Mouse (Mus musculus) bone marrow macrophage, adult 2 months (primary cell): ENCODE measurements at regions not wholly inside any gene's neighbourhood (a gene's known extent, or its start where the extent isn't known, plus 50 kb on each side); places are given as distances from the start of the nearest gene placed in this dataset.

Experiments
- H3K27ac ChIP-seq: 2 replicates; pipeline ENCODE4 v1.5.1; 2012; ENCODE audit warnings: low read depth, low read length; ENCODE audit not compliant: insufficient read depth
- H3K4me1 ChIP-seq: 2 replicates; pipeline ENCODE4 v1.6.1; 2012; ENCODE audit warnings: low read length; ENCODE audit not compliant: control insufficient read depth, insufficient read depth
- H3K4me3 ChIP-seq: 2 replicates; pipeline ENCODE4 v1.5.1; 2012; ENCODE audit warnings: mild to moderate bottlenecking, low read length, moderate library complexity; ENCODE audit not compliant: insufficient read depth
- CTCF ChIP-seq: IDR thresholded peaks from 2 replicates; pipeline ENCODE4 v1.5.1; 2012; ENCODE audit warnings: low read depth, mild to moderate bottlenecking, low read length, moderate library complexity
- POLR2A ChIP-seq: IDR thresholded peaks from 2 replicates; pipeline ENCODE4 v1.6.1; 2012; ENCODE audit warnings: mild to moderate bottlenecking, low read depth, low read length, borderline replicate concordance

DNA sequence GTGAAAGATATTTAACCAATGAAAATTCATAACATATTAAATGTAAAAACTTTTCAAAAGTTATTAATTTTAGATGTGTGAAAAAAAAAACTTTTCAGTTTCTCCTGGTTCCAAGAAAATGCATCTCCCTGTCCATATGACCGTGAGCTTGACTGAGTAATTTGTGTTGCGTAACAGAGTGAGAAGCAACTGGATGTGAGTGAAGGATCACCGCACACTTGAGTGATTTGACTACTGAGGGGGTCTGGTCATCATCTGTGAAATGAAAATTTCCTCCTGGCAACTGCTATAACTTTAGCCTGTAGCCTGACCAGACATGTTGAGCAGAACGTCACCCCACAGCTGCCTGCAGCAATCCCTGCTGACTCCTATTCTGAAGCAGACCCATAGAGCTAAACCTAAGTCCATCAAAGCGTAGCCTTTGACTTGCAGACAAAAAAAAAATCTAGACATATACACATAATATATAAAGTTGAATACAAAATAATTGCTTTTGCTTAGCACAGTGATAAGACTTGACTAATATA is 461.2 kb downstream of the Brinp3 start:
- no peak overlapping the region for H3K4me3 ChIP-seq
- peaks cover 6% of the 10 kb centered on the region for H3K4me1 ChIP-seq
- TF ChIP-seq CTCF, result no peak
- TF ChIP-seq POLR2A, result no peak
- no peak overlapping the region for H3K27ac ChIP-seq

DNA sequence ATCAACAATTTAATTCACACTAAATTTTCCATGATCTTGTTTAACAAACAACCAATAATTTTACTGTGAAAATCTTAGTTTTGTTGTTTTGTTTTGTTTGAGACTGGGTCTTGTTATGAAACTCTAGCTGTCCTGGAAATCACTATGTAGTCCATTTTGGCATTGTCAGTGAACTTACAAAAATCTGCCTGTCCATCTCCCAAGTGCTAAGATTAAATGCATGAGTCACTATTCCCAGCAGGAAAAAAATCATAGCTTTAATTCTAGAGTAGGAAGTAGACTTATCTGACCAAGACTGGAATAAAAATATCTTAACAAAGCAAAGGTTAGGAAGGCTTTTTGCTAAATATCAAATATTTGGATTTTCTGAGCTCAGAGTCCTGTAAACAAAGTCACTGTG is 461.8 kb downstream of the Brinp3 start:
- no peak for TF ChIP-seq CTCF
- no peak for TF ChIP-seq POLR2A
- no peak overlapping the region for H3K27ac ChIP-seq
- H3K4me3 ChIP-seq, result no peak overlapping the region
- H3K4me1 ChIP-seq, result peaks cover 6% of the 10 kb centered on the region

DNA sequence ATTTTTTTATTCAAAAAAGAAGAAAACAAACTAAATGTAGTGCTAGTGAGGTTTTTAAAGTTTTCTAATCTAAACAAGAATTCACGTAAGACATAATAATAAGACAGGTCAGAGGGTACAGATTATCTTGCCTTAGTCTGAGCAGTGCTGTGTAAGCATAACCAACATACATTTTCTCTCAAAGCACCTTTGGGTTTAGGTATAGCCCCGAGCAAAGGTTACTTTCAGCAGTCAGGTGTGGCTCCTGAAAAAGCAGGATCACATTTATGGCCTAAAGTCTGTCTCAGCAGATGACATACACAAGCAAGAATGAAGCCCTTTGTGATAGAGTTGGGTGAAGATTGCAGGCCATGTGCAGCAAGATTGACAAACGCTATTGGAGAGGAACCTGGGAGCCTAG is 465.9 kb downstream of the Brinp3 start:
- no peak overlapping the region for H3K27ac ChIP-seq
- H3K4me3 ChIP-seq, result no peak overlapping the region
- peaks cover 6% of the 10 kb centered on the region for H3K4me1 ChIP-seq
- no peak for TF ChIP-seq POLR2A
- no peak for TF ChIP-seq CTCF

DNA sequence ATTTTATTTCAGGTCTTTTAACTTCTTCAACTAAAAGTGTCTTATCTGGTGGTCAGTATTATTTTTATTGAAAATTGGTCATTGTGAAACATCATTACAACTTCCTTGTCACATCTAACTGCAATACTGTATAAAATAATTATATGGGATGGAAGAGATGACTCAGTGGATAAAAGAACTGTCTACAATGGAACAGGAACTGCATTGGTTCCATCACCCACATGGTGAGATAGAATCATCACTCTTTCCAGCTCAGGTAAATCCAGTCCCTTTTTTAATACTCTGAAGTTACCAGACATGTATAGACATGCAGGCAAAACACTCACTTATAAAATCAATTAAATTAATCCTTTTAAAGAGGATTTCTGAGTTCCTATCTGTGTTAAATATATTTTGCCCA is 473.0 kb downstream of the Brinp3 start:
- Histone ChIP-seq H3K4me1 (no peaks in the 10 kb centered on the region), H3K4me3 (no peak overlapping the region), H3K27ac (peak overlapping the region; percentile 77)
- TF ChIP-seq CTCF (no peak), POLR2A (no peak)

DNA sequence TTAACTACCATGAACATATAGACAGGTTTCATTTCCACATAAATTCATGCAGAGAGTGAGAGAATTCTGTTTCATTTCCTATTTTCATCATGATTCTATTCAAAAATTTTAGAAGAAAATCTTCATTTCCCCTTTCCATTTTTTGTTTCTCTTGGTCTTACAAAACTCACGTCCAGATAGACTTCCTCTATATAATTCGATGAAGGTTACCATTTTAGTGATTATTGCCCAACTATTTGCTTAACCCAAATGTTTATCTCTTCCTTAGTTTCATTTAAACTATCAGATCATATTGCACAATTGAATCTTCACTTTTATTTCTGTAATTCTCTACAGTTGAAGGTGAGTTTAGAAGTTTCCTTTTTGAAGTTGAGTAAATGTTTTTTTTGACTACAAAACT is 473.4 kb downstream of the Brinp3 start:
- Histone ChIP-seq H3K27ac (no peak overlapping the region), H3K4me1 (no peaks in the 10 kb centered on the region), H3K4me3 (no peak overlapping the region)
- TF ChIP-seq POLR2A, result no peak
- TF ChIP-seq CTCF, result no peak

DNA sequence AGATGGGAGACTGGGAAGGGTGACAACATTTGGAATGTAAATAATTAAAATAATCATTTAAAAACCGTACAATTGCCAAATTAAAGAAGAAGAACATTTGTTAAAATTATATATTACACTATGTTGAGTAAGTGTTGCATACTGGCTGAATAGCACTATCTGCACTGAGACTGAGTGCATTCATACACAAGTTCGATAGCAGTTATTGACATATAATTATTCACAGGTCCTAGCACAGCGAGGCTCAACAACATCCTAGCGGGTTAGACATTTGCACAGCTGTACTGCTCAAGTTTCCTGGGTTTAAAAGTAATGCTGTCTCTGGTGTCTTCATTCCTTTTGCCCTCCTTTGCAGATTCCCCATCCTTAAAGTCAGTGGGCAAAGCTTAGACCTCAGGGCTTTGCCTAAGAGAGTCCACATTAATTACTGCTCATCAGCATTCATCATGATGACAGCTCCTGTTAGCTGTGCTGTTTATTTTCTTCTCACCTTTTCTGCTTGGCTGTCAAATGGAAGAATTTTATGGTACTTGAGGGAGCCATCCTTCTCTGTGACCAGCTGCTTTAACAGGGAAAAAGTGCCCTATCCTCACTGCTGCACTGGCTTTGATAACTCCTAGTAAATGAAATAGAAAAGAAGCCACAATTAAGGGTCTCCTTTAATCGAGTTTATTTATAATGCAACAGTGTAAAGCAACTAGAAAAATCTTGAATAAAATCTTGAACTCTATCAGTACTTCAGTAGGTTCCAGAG is 489.1 kb downstream of the Brinp3 start:
- Histone ChIP-seq H3K4me1 (no peaks in the 10 kb centered on the region), H3K4me3 (no peak overlapping the region), H3K27ac (no peak overlapping the region)
- TF ChIP-seq CTCF (no peak), POLR2A (no peak)

DNA sequence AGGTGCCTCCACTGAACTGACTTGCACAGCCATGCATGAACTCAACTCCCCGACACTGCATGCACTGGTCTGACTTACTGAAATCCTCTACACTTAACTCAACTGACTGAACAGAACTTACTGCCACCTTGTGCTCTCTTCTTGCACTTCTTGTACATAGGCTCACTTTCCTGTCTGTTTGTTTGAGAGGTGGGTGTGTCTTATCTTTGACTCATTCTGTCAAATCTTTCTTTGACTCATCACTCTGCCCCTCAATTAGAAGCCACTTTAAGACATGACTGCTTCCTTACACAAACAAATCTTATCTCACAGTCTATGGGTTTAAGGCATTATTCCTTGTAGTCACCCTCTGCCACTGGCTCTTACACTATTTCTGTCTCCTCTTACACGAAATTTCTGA is 505.5 kb downstream of the Brinp3 start:
- H3K27ac ChIP-seq, result no peak overlapping the region
- TF ChIP-seq POLR2A (no peak), CTCF (no peak)
- no peak overlapping the region for H3K4me3 ChIP-seq
- H3K4me1 ChIP-seq, result no peaks in the 10 kb centered on the region

DNA sequence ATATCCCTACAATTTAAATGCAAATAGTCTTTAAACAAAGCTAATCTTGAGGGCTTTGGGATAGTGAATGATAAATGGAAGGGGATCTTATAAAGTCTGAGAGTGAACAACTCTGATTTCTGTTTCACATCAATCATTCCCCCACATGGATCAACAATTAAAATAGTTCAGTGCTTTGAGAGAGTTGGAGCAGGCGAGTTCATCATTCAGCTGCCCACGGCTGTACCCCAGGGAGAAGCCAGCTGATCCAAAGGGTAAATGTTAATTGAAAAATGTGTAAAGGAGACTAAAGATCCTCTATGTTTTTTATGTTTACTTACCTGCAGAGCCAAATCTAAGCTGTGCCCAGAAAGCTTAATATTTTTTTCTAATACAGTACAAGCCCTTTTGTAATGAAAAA is 553.2 kb downstream of the Brinp3 start:
- no peak for TF ChIP-seq POLR2A
- no peak for TF ChIP-seq CTCF
- Histone ChIP-seq H3K4me1 (no peaks in the 10 kb centered on the region), H3K27ac (no peak overlapping the region), H3K4me3 (no peak overlapping the region)

DNA sequence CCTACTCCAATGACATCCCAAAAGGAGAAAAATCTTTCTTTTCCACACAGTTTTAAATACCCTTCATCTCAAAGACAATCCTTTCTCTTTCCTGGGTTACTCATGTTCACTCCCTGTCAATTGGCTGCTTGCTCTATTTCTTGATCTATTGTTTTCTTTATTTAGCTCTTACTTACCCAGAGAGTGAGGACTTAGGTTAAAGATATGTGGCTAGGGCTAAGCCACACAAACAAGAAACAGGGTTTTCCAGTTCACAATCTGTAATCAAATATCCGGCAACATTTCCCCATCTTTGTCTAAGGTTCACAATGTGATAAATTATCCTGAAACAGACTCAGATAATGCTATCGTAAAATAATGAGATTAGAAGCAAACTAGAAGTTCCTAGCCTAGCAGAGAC is 563.9 kb downstream of the Brinp3 start:
- no peak overlapping the region for H3K4me3 ChIP-seq
- H3K4me1 ChIP-seq, result no peaks in the 10 kb centered on the region
- no peak for TF ChIP-seq CTCF
- TF ChIP-seq POLR2A, result no peak
- no peak overlapping the region for H3K27ac ChIP-seq

DNA sequence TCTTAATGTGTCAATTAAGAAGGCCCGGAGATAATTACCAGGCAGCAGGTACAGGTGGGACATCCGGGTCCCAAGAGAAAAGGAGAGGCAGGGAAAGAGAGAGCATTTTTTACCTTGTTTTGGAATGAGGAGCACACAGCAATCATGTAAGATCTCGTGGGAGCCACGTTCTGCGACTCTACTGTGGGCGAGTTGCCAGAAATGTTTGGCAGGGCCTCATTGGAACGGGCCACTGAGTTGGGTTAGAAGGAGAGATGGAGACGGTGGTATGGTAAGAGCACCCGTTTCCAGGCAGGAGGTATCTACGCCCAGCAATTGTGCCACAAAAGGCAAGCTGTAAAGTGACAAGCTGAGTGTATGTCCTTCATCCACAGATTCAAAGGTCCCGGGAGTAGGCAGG is 579.6 kb downstream of the Brinp3 start:
- no peak overlapping the region for H3K27ac ChIP-seq
- H3K4me3 ChIP-seq, result no peak overlapping the region
- TF ChIP-seq POLR2A, result no peak
- no peak for TF ChIP-seq CTCF
- no peaks in the 10 kb centered on the region for H3K4me1 ChIP-seq
